Mouse (Mus musculus): ENCODE data around the gene Naaladl2. TPM values are rescaled to one million over a fixed set of nuclear protein-coding genes. Genes with fewer than 3 reads are reported as not detected.

Gene Naaladl2
- polyA plus RNA-seq, 2 experiments from 2014 or later: not detected

GRCm38 (mm10) chr3:23937299-23937698 lies 1206.8 kb downstream of the Naaladl2 start:
- no peak for ATAC-seq

GRCm38 (mm10) chr3:23928097-23928496 lies 1216.0 kb downstream of the Naaladl2 start:
- ATAC-seq: no peak

- ATAC-seq: no peak
Measured at GRCm38 (mm10) chr3:23907682-23908081, 1236.4 kb downstream of the Naaladl2 start.

- ATAC-seq: no peak
Measured at GRCm38 (mm10) chr3:23865688-23866087, 1278.4 kb downstream of the Naaladl2 start.

DNA sequence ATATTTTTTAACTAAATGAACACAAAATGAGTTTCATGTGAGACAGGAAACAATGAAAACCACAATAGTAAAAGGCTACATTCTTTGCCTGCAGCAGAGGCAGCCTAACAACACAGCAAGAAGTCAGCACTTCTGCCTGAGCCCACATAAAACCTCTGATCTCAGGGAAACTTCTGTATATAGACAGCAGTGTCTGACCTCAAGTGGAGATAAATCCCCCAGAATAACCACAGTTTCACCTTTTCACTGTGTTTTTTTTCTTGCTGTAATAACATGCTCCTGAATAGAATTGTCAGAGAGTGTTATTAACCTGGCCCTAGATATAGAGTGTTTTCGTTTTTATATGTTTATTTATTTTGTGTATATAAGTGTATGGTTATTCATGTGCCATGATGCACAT lies 1286.8 kb downstream of the Naaladl2 start:
- ATAC-seq: no peak

DNA sequence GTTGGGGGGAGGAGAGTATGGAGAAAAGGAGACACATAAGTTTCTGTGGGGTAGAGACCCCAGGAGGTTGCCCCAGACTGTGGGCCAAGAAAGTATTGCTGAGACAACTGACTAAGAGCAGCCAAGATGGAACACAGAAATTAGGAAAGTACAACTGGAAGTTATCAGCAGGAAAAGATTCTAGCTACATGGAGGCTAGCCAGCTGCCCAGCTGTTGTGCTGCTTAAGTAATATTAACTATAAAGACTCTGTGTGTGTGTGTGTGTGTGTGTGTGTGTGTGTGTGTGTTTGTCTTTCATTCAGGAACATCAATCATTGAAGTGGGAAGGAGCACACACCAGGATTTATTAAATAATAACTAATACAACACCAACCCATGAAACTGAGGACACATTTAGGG lies 1326.5 kb downstream of the Naaladl2 start:
- no peak for ATAC-seq

- ATAC-seq: no peak
Measured at GRCm38 (mm10) chr3:23758746-23759145, 1385.3 kb downstream of the Naaladl2 start.
